Mouse (Mus musculus) retina, adult 2 months (tissue): ENCODE data around the gene Bora.

Source experiments
- DNase-seq: peaks from one replicate; pipeline ENCODE4 v3.0.0-alpha.2; 2012; ENCODE audit warnings: low read depth, low spot score

Bora gene

GRCm38 (mm10) chr14:99060616-99061015 is 14.6 kb downstream of the Bora start:
- no peak for DNase-seq

- no peak for DNase-seq
Observed at GRCm38 (mm10) chr14:99063091-99063490, 17.1 kb downstream of the Bora start.

GRCm38 (mm10) chr14:99071146-99071545 is 25.1 kb downstream of the Bora start:
- no peak for DNase-seq

- DNase-seq: no peak
Observed at GRCm38 (mm10) chr14:99088947-99089346, 42.9 kb downstream of the Bora start.

- DNase-seq: peak; percentile 96
Observed at GRCm38 (mm10) chr14:99099267-99099966, 53.4 kb downstream of the Bora start, which contains the start of the genes Pibf1 and Dis3. Gene Pibf1, plus strand, starts transcription at chr14:99099424. Gene Dis3, minus strand, starts transcription at chr14:99099770.

- no peak for DNase-seq
Observed at GRCm38 (mm10) chr14:99099967-99100587, 54.1 kb downstream of the Bora start.

GRCm38 (mm10) chr14:99103050-99103449 is 57.0 kb downstream of the Bora start:
- DNase-seq: no peak

- DNase-seq: no peak
Observed at GRCm38 (mm10) chr14:99104542-99105123, 58.6 kb downstream of the Bora start.

- DNase-seq: no peak
Observed at GRCm38 (mm10) chr14:99106671-99107070, 60.6 kb downstream of the Bora start.

- no peak for DNase-seq
Observed at GRCm38 (mm10) chr14:99107631-99108187, 61.7 kb downstream of the Bora start.

- no peak for DNase-seq
Observed at GRCm38 (mm10) chr14:99108762-99109161, 62.7 kb downstream of the Bora start.

GRCm38 (mm10) chr14:99117576-99117975 is 71.6 kb downstream of the Bora start:
- no peak for DNase-seq

- no peak for DNase-seq
Observed at GRCm38 (mm10) chr14:99121584-99122339, 75.7 kb downstream of the Bora start.

GRCm38 (mm10) chr14:99124076-99124475 is 78.1 kb downstream of the Bora start:
- no peak for DNase-seq
